In genomic region chr5:104212531-104212930, GRCm38 (mm10) we compare ENCODE assay signal across 31 mouse cellular contexts. TPM values are rescaled to one million over a fixed set of nuclear protein-coding genes. Genes with fewer than 3 reads are reported as not detected.
DNase-seq lines count a peak whose midpoint lies in the region; TF ChIP-seq lines count a peak whose summit lies in the region.
"Had no signal": no experiment of that assay in that cellular context is flagged by ENCODE, and none has a peak within 500 bp of the region (broad histone marks: within the 10 kb centered on the region; RNA-seq: fewer than 3 reads in every experiment).

No protein-coding gene starts in this region.

- TF ChIP-seq CTCF in gastrocnemius, adult 2 months (IDR thresholded peaks at IDR 0.05) = no peak

- H3K27me3 ChIP-seq in embryonic facial prominence, embryonic 10.5 days (replicated peaks; ENCODE audit: low read depth, poor library complexity, severe bottlenecking) = no peaks in the 10 kb centered on the region
- H3K27me3 ChIP-seq: CH12.LX; embryonic facial prominence, embryonic 12.5 days; forebrain, embryonic 13.5 days; forebrain, embryonic 15.5 days had no signal

- no peaks in the 10 kb centered on the region for H3K9me3 ChIP-seq in embryonic facial prominence, embryonic 10.5 days
- H3K9me3 ChIP-seq: embryonic facial prominence, embryonic 12.5 days; forebrain, embryonic 13.5 days; forebrain, embryonic 15.5 days had no signal

- no peaks in the 10 kb centered on the region for H3K4me1 ChIP-seq in brown adipose tissue, adult 24 weeks (ENCODE audit: control insufficient read depth, insufficient read depth, insufficient read length, low read length)
- H3K4me1 ChIP-seq in embryonic facial prominence, embryonic 10.5 days = peaks cover 4% of the 10 kb centered on the region
- H3K4me1 ChIP-seq: embryonic facial prominence, embryonic 12.5 days; forebrain, embryonic 13.5 days; forebrain, embryonic 15.5 days had no signal

- no peaks in the 10 kb centered on the region for H3K36me3 ChIP-seq in embryonic facial prominence, embryonic 10.5 days (replicated peaks)
- H3K36me3 ChIP-seq: embryonic facial prominence, embryonic 12.5 days; forebrain, embryonic 15.5 days; G1E had no signal

- peak overlapping the region; percentile 28; the same call in 1 of the 2 replicates for H3K27ac ChIP-seq in gastrocnemius, adult 2 months
- 0 out of 2 replicates have a peak overlapping the region, but pooled peaks have one; percentile 9 for H3K27ac ChIP-seq in brown adipose tissue, adult 24 weeks (replicated peaks; ENCODE audit: low read depth, low read length)
- no peak overlapping the region; the same call in 1 of the 2 replicates for H3K27ac ChIP-seq in embryonic facial prominence, embryonic 10.5 days (replicated peaks)
- H3K27ac ChIP-seq: embryonic facial prominence, embryonic 12.5 days; forebrain, embryonic 13.5 days; forebrain, embryonic 15.5 days had no signal

- 80% methylated on average over 11 of the region's 11 CpGs for WGBS in embryonic facial prominence, embryonic 10.5 days

- DNase-seq in gastrocnemius, adult 2 months = no peak
- no peak for DNase-seq in gastrocnemius, postnatal 14 days
- DNase-seq in heart, adult 11 months = peak; percentile 92
- DNase-seq in heart, postnatal 25 days (ENCODE audit: low spot score) = no peak
- DNase-seq in kidney, postnatal 10 days = peak; percentile 8
- DNase-seq in kidney, adult 8-10 months = no peak
- DNase-seq in embryonic facial prominence, embryonic 10.5 days (ENCODE audit: low spot score) = no peak
- DNase-seq: adrenal gland, adult 8-10 months; adrenal gland, postnatal 14 days; adrenal gland, postnatal 36 days; B cell, adult 2 months; cerebellum, adult 11 months; cerebellum, adult 18-20 months; cerebellum, adult 8-10 months; cerebellum, adult 9-11 months; cerebellum, postnatal 14 days; cerebellum, postnatal 36 days; embryo, embryonic 11 days had no signal

- H3K4me3 ChIP-seq in gastrocnemius, adult 2 months = no peak overlapping the region
- H3K4me3 ChIP-seq in brown adipose tissue, adult 24 weeks (ENCODE audit: insufficient read depth, low read depth, low read length) = no peak overlapping the region
- H3K4me3 ChIP-seq in embryonic facial prominence, embryonic 10.5 days = no peak overlapping the region
- H3K4me3 ChIP-seq: embryonic facial prominence, embryonic 12.5 days; forebrain, embryonic 13.5 days; forebrain, embryonic 15.5 days had no signal

- intact Hi-C loops in gastrocnemius, adult 2 months (cut with DNase I) = no loop called here
- intact Hi-C loops in gastrocnemius, postnatal 14 days (cut with DNase I; ENCODE audit: low total_unique reads) = loop anchor here (10.0 kb wide), 1 partner anchor 242 kb away; the partner anchor contains the start of gene Pkd2
- intact Hi-C loops in heart, postnatal 25 days (cut with DNase I) = no loop called here

RNA-seq across cellular contexts. Expression of gene Dmp1, which starts 10.1 kb away (rescaled TPM):
- total RNA-seq in gastrocnemius, adult 2 months (2021) = under 1 TPM; 0.42 to 0.99 TPM
- 1 to 10 TPM; 2.7 to 4.2 TPM for total RNA-seq in gastrocnemius, postnatal 14 days (2021)
- not detected for total RNA-seq in heart, postnatal 25 days (2021)
- polyA plus RNA-seq in brown adipose tissue, adult 24 weeks (2012; ENCODE audit: insufficient read depth, insufficient read length, missing spikeins) = not detected in 2 replicates
- 0.06 and 0.09 TPM in 2 replicates for polyA plus RNA-seq in embryonic facial prominence, embryonic 10.5 days (2016; fragmentation: Nextera tagmentation; extraction: Ambion mirVana)
- total RNA-seq: adrenal gland, adult 18-20 months; adrenal gland, postnatal 14 days; adrenal gland, postnatal 36 days; common myeloid progenitor, adult 5-6 weeks had no signal
- polyA plus RNA-seq: activated CD4-positive, CD25-positive, alpha-beta regulatory T cell, adult 4 months; CD4-positive, CD25-positive, alpha-beta regulatory T cell, adult 4 months; G1E; Patski had no signal

RNA-seq across cellular contexts. Expression of gene Dspp, which starts 42.0 kb away (rescaled TPM):
- total RNA-seq in gastrocnemius, adult 2 months (2021) = not detected
- not detected for total RNA-seq in gastrocnemius, postnatal 14 days (2021)
- total RNA-seq in heart, postnatal 25 days (2021) = not detected
- polyA plus RNA-seq in brown adipose tissue, adult 24 weeks (2012; ENCODE audit: insufficient read depth, insufficient read length, missing spikeins) = not detected in 2 replicates
- not detected in 2 replicates for polyA plus RNA-seq in embryonic facial prominence, embryonic 10.5 days (2016; fragmentation: Nextera tagmentation; extraction: Ambion mirVana)
- total RNA-seq: adrenal gland, adult 18-20 months; adrenal gland, adult 8-10 months; adrenal gland, postnatal 14 days; adrenal gland, postnatal 36 days; CH12.LX; common myeloid progenitor, adult 5-6 weeks had no signal
- polyA plus RNA-seq: activated CD4-positive, CD25-positive, alpha-beta regulatory T cell, adult 4 months; CD4-positive, CD25-positive, alpha-beta regulatory T cell, adult 4 months; embryonic facial prominence, embryonic 12.5 days; embryonic facial prominence, embryonic 14.5 days; forebrain, embryonic 11.5 days; forebrain, embryonic 13.5 days; G1E; Patski had no signal

Comparison
In these comparisons a context has a peak if more than half of its experiments do, and no peak if none do; other contexts are left out.
1. DNase-seq: peak in heart, adult 11 months (single experiment) and kidney, postnatal 10 days (single experiment); none in gastrocnemius, adult 2 months (single experiment), gastrocnemius, postnatal 14 days (single experiment), heart, postnatal 25 days (single experiment), kidney, adult 8-10 months (0 of 2) and embryonic facial prominence, embryonic 10.5 days (single experiment).